Mouse (Mus musculus) hindbrain, embryonic 13.5 days (tissue): Measurements from ENCODE around the gene Arfip2. TPM values are rescaled to one million over a fixed set of nuclear protein-coding genes. Genes with fewer than 3 reads are reported as not detected.
A peak's percentile ranks its signal among the peaks of the same experiment; 100 is the strongest.

Experiments used
- ATAC-seq: fragments of 200-750 bp; cut with Nextera tagmentation; 2 replicates; pipeline ENCODE4 v1.8.0; 2017; ENCODE audit warnings: moderate TSS enrichment; ENCODE audit not compliant: low FRiP score
- H3K27ac ChIP-seq: fragments of 300-500 bp; sonication (generic); 2 replicates; pipeline ENCODE4 v1.5.1; 2015; ENCODE audit warnings: inconsistent platforms, mild to moderate bottlenecking, moderate library complexity
- H3K27me3 ChIP-seq: fragments of 300-500 bp; sonication (generic); 2 replicates; pipeline ENCODE4 v1.6.1; 2015; ENCODE audit warnings: mild to moderate bottlenecking, inconsistent platforms
- H3K36me3 ChIP-seq: fragments of 300-500 bp; sonication (generic); 2 replicates; pipeline ENCODE4 v1.6.1; 2015; ENCODE audit warnings: mild to moderate bottlenecking, inconsistent platforms
- H3K4me1 ChIP-seq: fragments of 300-500 bp; sonication (generic); replicated peaks from 2 replicates; pipeline ENCODE4 v1.6.1; 2015; ENCODE audit warnings: inconsistent platforms
- H3K4me2 ChIP-seq: fragments of 300-500 bp; sonication (generic); 2 replicates; pipeline ENCODE4 v1.6.1; 2015; ENCODE audit warnings: inconsistent platforms, mild to moderate bottlenecking, moderate library complexity
- H3K4me3 ChIP-seq: fragments of 300-500 bp; sonication (generic); 2 replicates; pipeline ENCODE4 v1.5.1; 2015; ENCODE audit warnings: mild to moderate bottlenecking, inconsistent platforms
- H3K9ac ChIP-seq: fragments of 300-500 bp; sonication (generic); 2 replicates; pipeline ENCODE4 v1.6.1; 2015; ENCODE audit warnings: mild to moderate bottlenecking, inconsistent platforms
- H3K9me3 ChIP-seq: fragments of 300-500 bp; sonication (generic); 2 replicates; pipeline ENCODE4 v1.6.1; 2016; ENCODE audit warnings: inconsistent platforms
- WGBS: fragments of 180-500 bp; shearing (Covaris S2); methylation state at CpG from one replicate; pipeline ENCODE4 v1.1.7; 2015; 5-methylcytosine and 5-hydroxymethylcytosine counted together
- polyA plus RNA-seq: library from polyadenylated mRNA; unstranded; fragments of >200 nt; fragmentation: Nextera tagmentation; extraction: Ambion mirVana; gene quantifications from 2 replicates; pipeline ENCODE4 v1.2.1, GENCODE M21; 2015

The Arfip2 gene
- polyA plus RNA-seq, 1 experiment from 2014 or later: 74.3 TPM

DNA sequence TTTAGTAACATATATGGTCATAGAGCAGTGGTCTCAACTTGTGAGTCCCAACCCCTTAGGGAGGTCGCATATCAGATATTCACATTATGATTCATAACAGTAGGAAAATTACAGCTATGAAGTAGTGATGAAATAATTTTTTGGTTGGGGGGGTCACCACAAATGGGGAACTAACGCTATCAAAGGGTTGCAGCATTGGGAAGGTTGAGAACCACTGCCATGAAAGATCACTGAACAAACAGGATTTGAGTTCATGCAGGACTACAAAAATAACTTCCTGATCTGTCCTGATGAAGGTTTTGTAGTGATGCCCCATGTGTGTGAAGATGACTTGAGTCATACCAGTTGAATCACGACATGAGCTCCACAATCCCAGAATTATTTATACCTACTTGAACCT, 31.7 kb downstream of the Arfip2 start:
- H3K9me3 ChIP-seq: no peaks in the 10 kb centered on the region
- H3K27me3 ChIP-seq: no peaks in the 10 kb centered on the region
- no peak overlapping the region for H3K4me3 ChIP-seq
- H3K9ac ChIP-seq: no peak overlapping the region
- no peaks in the 10 kb centered on the region for H3K4me1 ChIP-seq
- H3K4me2 ChIP-seq: no peak overlapping the region
- peaks cover 47% of the 10 kb centered on the region for H3K36me3 ChIP-seq
- WGBS: 88% methylated on average over 3 of the region's 3 CpGs
- H3K27ac ChIP-seq: no peak overlapping the region
- ATAC-seq: no peak

DNA sequence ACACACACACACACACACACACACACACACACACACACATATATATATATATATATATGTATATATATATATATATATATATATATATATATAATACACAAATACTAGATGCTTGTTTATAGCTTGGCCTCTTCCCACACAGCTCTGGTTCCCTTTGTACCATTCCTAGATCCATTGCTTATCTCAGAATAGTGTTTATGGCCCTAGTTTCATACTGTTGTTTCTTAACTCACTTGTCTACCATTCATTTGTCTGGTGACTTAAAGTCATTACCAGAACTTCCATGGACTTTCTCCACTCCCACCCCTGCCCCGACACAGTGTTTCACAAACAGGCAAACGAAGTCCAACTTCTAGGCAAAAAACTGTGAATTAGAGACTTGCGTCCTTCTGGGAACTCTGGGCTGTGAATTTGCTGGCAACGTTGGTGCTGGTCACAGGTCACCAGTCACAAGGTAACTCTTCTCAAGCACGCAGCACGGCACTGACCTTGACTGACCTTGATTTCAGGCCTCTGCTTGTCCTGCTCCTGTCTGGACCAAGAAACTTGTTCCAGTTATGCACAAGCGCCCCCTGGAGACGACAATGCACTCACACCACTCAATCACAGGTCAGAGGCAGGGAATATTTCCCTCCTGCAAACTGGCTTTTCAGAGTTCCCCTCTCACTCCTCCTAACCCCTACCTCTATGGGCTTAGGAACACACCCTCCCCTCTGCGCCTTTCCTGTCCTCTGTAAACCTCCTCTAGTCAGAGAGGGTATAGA, 37.2 kb downstream of the Arfip2 start:
- Histone ChIP-seq H3K27ac (no peak overlapping the region), H3K9me3 (no peaks in the 10 kb centered on the region), H3K4me2 (no peak overlapping the region), H3K4me3 (no peak overlapping the region), H3K36me3 (no peaks in the 10 kb centered on the region), H3K4me1 (no peaks in the 10 kb centered on the region), H3K9ac (no peak overlapping the region), H3K27me3 (no peaks in the 10 kb centered on the region)
- 38% methylated on average over 9 of the region's 9 CpGs for WGBS
- ATAC-seq: peak; percentile 60; the same call in 1 of the 2 replicates

- Histone ChIP-seq H3K4me2 (no peak overlapping the region), H3K9ac (no peak overlapping the region), H3K9me3 (no peaks in the 10 kb centered on the region), H3K27ac (no peak overlapping the region), H3K36me3 (no peaks in the 10 kb centered on the region), H3K4me3 (no peak overlapping the region), H3K27me3 (no peaks in the 10 kb centered on the region), H3K4me1 (no peaks in the 10 kb centered on the region)
- 22% methylated on average over 7 of the region's 7 CpGs for WGBS
- no peak for ATAC-seq
Observed at GRCm38 (mm10) chr7:105590097-105590496, 50.1 kb downstream of the Arfip2 start.

GRCm38 (mm10) chr7:105588325-105588912, 51.8 kb downstream of the Arfip2 start:
- Histone ChIP-seq H3K36me3 (no peaks in the 10 kb centered on the region), H3K4me2 (no peak overlapping the region), H3K4me1 (no peaks in the 10 kb centered on the region), H3K4me3 (no peak overlapping the region), H3K27ac (no peak overlapping the region), H3K27me3 (no peaks in the 10 kb centered on the region), H3K9ac (no peak overlapping the region), H3K9me3 (no peaks in the 10 kb centered on the region)
- WGBS: 84% methylated on average over 9 of the region's 9 CpGs
- ATAC-seq: no peak

Other genes starting within 250 kb of the Arfip2 start
- gene Fam160a2, start 240.4 kb downstream of the Arfip2 start, polyA plus RNA-seq: 41.5 and 43.7 TPM in 2 replicates
- 0.16 TPM in 1 of 2 replicates, not detected in the other for gene Cnga4, start 235.8 kb downstream of the Arfip2 start, polyA plus RNA-seq
- gene Cckbr, start 214.7 kb downstream of the Arfip2 start, polyA plus RNA-seq: 2.0 and 2.3 TPM in 2 replicates
- 28.9 and 31.6 TPM in 2 replicates for gene Cavin3, start 158.1 kb downstream of the Arfip2 start, polyA plus RNA-seq
- 72.7 and 73.5 TPM in 2 replicates for gene Smpd1, start 86.1 kb downstream of the Arfip2 start, polyA plus RNA-seq
- gene Apbb1, start 58.8 kb downstream of the Arfip2 start, polyA plus RNA-seq: 242 and 246 TPM in 2 replicates
- 0.23 and 0.32 TPM in 2 replicates for gene Hpx, start 40.3 kb downstream of the Arfip2 start, polyA plus RNA-seq
- gene Trim3, start 6.8 kb downstream of the Arfip2 start, polyA plus RNA-seq: 82.1 and 83.2 TPM in 2 replicates
- gene Timm10b, start 360 bp downstream of the Arfip2 start, polyA plus RNA-seq: 157 and 170 TPM in 2 replicates
- 16.1 and 19.3 TPM in 2 replicates for gene Gm45799, start 136 bp upstream of the Arfip2 start, polyA plus RNA-seq
- gene Dnhd1, start 10.4 kb upstream of the Arfip2 start, polyA plus RNA-seq: 1.1 and 1.4 TPM in 2 replicates
- 181 and 191 TPM in 2 replicates for gene Ilk, start 96.2 kb upstream of the Arfip2 start, polyA plus RNA-seq
- gene Rrp8, start 97.0 kb upstream of the Arfip2 start, polyA plus RNA-seq: 25.8 and 28.0 TPM in 2 replicates
- gene Taf10, start 103.9 kb upstream of the Arfip2 start, polyA plus RNA-seq: 111 and 122 TPM in 2 replicates
- 39.9 and 46.8 TPM in 2 replicates for gene Tpp1, start 111.8 kb upstream of the Arfip2 start, polyA plus RNA-seq
- gene Dchs1, start 147.2 kb upstream of the Arfip2 start, polyA plus RNA-seq: 15.8 and 16.1 TPM in 2 replicates
- gene Mrpl17, start 170.7 kb upstream of the Arfip2 start, polyA plus RNA-seq: 210 and 219 TPM in 2 replicates